Mouse (Mus musculus) right cerebral cortex, postnatal 25 days (tissue): ENCODE measurements around the gene Acadm.

Source experiments
- DNase-seq: peaks from one replicate; pipeline ENCODE4 v3.0.0; 2022

Gene Acadm

DNA sequence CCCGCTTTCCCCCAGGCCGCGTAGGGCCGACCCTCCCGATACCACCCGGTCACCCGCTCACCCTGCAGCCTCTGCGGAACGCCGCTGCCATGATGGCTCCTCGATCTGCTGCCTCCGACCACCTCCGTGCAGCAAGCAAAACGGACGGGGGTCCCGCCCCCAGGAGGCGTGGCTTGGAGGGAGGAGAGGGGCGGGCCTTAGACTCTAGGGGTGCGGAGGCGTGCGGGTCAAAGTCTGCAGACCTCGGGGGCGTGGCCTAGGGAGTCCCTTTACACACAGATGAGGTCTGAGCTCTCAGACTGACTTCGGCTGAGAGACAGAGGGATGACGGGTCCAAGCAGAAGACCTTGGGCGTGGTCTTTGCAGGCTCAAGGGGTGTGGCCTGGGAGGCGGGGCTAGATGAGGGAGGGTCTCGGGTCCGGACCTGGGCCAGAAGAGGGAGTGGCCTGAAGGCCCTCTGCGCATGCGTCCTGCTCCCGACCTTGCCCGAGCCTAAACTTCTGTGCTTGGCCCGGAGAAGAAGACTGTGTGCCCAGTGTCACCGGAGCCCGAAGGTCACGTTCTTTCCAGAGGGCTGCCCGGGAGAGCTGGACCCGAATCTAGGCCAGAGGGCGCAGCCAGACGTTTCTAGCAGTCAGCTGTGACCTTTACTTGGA, at the start of gene Acadm:
Gene Acadm, minus strand, starts transcription at position 298 of the 656 bp plus-strand sequence.
- DNase-seq, result peak; percentile 90

DNA sequence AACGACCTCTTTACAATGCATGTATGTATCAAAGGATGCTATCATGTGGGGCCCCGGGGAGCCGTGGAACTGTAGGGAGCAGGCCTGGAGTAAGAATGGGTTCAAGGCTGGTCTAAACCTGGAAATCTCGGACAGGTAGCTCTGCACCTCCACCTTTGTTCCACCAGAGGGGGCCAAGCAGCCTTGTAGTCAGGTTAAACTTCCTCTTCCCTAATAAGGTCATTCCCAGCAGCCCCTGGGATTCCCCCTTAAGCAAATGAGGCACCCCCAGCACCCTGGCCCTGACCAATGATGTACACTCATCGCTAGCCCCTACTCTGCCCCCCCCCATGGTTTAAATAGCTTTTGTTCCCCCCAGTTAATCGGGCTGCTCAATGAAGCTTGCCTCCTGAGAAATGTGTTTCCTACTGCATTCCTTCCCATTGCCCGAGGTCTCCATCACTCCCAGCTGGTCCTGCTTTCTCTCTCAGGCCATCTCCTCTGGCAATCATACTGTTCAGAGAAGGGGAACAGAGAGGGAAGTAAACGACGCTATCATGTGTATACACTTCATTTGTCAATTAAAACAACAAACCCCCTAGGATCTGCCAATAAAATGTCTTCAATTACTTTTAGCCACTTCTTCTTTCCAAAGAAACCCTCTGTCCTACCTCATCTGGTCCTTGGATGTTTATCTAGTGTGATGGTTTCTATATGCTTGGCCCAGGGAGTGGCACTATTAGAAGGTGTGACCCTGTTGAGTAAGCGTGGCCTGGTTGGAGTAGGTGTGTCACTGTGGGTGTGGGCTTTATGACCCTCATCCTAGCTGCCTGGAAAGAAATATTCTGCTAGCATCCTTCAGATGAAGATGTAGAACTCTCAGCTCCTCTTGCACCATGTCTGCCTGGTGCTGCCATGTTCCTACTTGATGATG, 40.3 kb upstream of the Acadm start:
- DNase-seq, result no peak

DNA sequence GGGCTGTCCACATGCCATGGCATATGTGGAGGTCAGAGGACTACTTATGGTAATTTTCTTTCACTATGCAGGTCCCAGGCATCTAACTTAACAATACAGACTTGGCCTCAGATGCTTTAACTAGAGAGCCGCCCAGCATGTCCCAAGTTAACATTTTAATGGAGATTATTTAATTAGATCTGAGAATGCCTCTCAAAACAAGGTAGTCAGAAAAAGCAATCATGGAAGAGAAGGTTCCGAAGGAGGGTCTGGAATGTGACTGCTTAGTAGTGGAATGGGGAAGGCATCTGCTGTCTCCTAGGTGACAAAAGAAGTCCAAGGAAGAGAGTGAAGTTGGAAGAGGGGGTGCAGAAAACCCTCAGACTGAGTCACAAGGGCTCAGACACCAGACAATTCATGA, 36.2 kb upstream of the Acadm start:
- no peak for DNase-seq

- no peak for DNase-seq
Measured at GRCm38 (mm10) chr3:153975791-153976190, 31.4 kb upstream of the Acadm start.

GRCm38 (mm10) chr3:153975060-153975459, 30.6 kb upstream of the Acadm start:
- no peak for DNase-seq

GRCm38 (mm10) chr3:153973949-153974760, 29.7 kb upstream of the Acadm start:
- peak; percentile 36 for DNase-seq

DNA sequence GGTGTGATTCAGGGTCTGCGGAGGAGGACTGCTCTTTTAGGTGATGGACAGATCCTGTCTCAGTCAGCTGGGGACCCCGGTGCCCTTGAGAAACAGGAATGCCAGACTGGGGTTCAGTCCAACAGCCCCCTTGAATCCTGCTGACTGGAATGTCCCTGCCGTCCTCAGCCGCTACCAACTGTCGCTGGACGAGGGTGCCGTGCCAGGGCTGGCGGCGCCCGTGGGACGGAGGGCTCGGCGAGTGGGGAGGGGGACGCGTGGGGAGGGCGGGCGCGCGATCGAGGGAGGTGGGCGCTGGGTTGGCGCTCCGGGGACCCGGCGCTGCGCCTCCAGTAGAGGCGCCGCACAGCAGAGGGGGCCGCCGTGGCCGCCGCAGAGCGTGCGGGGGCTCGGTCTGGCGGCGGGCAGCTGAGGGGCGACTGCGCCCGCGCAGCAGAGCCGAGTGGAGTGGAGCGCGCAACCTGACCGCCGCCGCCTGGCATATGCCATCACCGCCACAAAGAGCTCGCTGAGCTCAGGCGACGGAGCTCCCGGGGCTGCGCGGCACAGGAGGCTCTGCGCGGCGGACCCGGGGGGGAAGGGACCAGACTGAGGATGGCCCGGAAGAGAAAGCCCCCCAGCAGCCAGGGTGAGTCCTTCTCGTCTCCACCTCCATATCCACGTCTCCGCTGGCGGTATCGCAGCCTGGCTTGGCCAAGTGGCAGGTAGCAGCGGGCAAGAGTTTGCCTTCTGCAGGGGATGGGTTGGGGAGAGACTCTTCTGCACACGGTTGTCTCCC, 28.9 kb upstream of the Acadm start, which contains the start of gene Slc44a5:
Gene Slc44a5, plus strand, starts transcription at position 266 of the 778 bp plus-strand sequence.
- DNase-seq, result peak; percentile 71

DNA sequence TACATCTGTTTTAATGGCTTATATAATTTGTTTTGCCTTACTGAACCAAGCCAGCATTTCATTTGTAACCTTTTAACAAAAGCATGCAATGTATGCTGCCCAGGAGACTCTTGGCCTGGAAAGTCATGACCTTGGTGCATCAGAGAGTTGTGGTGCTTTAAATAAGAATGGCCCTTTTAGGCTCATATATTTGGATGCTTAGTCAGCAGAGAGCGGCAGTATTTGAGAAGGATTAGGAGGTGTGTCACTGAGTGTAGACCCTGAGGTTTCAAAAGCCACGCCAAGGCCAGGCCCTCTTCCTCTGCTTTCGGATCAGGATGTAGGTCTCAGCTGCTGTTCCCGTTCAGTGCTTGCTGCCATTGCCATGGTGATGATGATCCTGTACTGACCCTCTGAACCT, 25.0 kb upstream of the Acadm start:
- no peak for DNase-seq

GRCm38 (mm10) chr3:153968549-153968948, 24.1 kb upstream of the Acadm start:
- no peak for DNase-seq

GRCm38 (mm10) chr3:153967447-153967846, 23.0 kb upstream of the Acadm start:
- no peak for DNase-seq

GRCm38 (mm10) chr3:153961632-153962389, 17.4 kb upstream of the Acadm start:
- DNase-seq, result no peak

GRCm38 (mm10) chr3:153960884-153961283, 16.5 kb upstream of the Acadm start:
- no peak for DNase-seq

- DNase-seq, result no peak
Measured at GRCm38 (mm10) chr3:153959731-153960207, 15.3 kb upstream of the Acadm start.

DNA sequence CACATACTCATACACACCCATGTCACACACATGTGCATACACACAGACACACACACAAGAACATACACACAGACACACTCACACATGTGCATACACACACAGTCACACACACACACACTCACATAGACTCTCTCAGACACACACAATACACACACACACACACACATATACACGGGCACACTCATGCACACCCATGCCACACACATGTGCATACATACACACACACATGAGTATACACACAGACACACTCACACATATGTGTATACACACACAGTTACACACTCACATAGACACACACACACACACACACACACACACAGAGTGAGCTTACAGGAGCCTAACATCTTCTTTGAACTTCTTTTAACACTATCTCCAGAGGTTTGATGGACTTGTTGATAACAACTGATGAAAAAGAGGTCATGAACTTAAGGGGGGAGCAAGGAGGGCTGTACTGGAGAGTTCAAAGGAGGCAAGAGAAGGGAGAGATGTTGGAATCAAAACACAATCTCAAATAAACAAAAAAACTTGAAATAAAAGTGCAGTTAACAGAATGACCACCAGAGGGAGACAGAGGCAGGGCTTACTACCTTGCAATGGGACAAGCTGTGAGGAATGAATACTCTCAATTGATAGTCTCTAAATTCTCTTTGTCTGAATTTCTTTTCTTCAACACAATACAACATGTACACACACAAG, 14.8 kb upstream of the Acadm start:
- no peak for DNase-seq

- no peak for DNase-seq
Measured at GRCm38 (mm10) chr3:153957916-153958315, 13.5 kb upstream of the Acadm start.

DNA sequence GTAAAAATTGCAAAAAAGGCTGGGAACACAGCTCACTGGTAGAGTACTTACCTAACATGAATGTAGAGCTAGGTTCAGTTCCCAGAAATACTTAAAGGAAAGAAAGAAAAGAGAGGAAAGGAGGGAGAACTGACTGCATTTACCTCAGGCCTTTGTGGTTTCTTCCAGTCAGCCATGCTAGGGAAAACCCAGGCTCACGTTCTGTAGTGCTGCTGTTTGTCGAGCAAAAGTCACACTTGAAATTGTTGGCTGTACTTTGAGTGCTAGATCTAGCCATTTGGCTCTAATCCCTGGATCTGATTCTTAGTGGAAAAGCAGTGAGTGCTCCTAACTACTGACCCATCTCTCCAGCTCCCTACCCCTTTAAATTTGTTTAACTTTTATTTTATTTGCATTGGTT, 3.7 kb upstream of the Acadm start:
- DNase-seq, result no peak

DNA sequence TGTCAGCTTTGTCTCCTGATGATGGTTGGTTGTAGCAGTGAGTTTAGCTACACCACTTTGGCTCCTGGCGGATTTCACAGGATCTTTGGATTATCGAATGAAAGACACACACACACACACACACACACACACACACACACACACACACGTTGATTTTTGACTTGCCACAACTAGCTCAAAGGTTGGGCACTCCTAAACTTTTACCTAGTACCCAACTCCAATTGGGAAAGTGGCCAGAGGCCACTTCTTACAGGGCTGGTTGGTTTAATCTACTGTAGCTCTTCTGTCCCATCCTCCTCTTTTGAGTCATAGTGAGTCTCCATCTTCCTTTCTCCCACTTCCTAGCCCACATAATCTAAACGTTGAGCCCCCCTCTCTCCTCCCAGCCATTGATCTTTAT, 2.8 kb upstream of the Acadm start:
- no peak for DNase-seq

DNA sequence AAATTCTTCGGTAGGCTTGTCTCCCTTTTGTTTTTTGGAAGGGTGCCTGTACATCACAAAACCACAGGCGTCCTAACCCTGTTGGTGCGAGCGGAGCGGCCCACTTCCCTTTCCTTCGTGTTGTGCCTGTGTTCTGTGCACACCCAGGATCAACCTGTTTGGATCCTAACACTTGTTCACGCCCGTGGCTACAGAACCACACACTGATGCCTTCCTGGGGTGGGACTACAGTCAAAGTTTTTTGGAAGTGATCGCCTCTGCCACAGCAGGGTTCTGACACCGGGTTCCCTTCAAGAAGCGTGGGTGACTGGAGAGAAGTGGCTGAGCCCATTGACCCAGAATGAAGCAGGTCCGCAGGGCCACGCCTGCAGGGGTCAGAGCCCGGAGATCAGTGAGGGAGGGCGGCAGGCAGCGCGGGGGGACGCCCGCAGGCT, 514 bp downstream of the Acadm start:
- DNase-seq, result no peak

- no peak for DNase-seq
Measured at GRCm38 (mm10) chr3:153943003-153943640, 1.3 kb downstream of the Acadm start.

GRCm38 (mm10) chr3:153941613-153942012, 2.8 kb downstream of the Acadm start:
- no peak for DNase-seq
